Mouse (Mus musculus) small intestine, adult 2 months (tissue): ENCODE measurements around the gene Col4a2.

ENCODE experiments used
- CTCF ChIP-seq: fragments of 200-500 bp; IDR thresholded peaks from 2 replicates; pipeline ENCODE4 v1.5.1; 2012; ENCODE audit warnings: low read depth, mild to moderate bottlenecking, control low read depth, inconsistent platforms, low read length, moderate library complexity, mixed read lengths; ENCODE audit not compliant: insufficient replicate concordance, insufficient read length; ENCODE audit errors: extremely low read depth
- POLR2A ChIP-seq: fragments of 200-500 bp; IDR thresholded peaks from 2 replicates; pipeline ENCODE4 v1.6.1; 2012; ENCODE audit warnings: low read depth, mild to moderate bottlenecking, control low read depth, inconsistent platforms, low read length, moderate library complexity

DNA sequence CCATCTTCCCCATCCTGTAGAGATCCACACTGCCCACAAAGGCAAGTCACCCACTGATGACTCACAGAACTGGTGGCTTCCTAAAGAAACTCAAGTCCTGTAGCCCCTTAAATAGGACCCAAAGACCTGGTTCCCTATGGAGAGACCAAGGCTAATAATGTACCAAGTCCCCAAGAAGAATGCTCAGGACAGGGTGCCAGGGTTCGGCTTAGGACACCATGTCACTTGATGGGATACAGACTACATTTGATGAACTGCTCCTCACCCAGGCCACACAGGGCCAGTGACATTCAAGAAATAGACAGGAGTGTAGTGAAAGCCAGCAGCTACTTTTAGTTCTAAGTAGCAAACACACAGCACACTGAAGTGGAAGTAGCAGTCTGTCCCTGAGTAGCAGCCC, 139.5 kb downstream of the Col4a2 start:
- TF ChIP-seq POLR2A (no peak), CTCF (no peak)
